Mouse (Mus musculus) midbrain, embryonic 10.5 days (tissue): ENCODE measurements at regions not wholly inside any gene's neighbourhood (a gene's known extent, or its start where the extent isn't known, plus 50 kb on each side); places are given as distances from the start of the nearest gene placed in this dataset.

Experiments
- DNase-seq: peaks from one replicate; pipeline ENCODE4 v3.0.0-alpha.2; 2017; ENCODE audit warnings: low spot score
- H3K27ac ChIP-seq: fragments of 300-500 bp; sonication (generic); replicated peaks from 2 replicates; pipeline ENCODE4 v1.5.1; 2016; ENCODE audit warnings: mild to moderate bottlenecking
- H3K27me3 ChIP-seq: fragments of 300-500 bp; sonication (generic); 2 replicates; pipeline ENCODE4 v1.6.1; 2016; ENCODE audit warnings: low read depth, mild to moderate bottlenecking; ENCODE audit not compliant: poor library complexity, severe bottlenecking
- H3K36me3 ChIP-seq: fragments of 300-500 bp; sonication (generic); 2 replicates; pipeline ENCODE4 v1.6.1; 2016; ENCODE audit warnings: mild to moderate bottlenecking, moderate library complexity
- H3K4me1 ChIP-seq: fragments of 300-500 bp; sonication (generic); 2 replicates; pipeline ENCODE4 v1.6.1; 2016
- H3K4me3 ChIP-seq: fragments of 300-500 bp; sonication (generic); 2 replicates; pipeline ENCODE4 v1.5.1; 2016; ENCODE audit warnings: mild to moderate bottlenecking, moderate library complexity
- H3K9me3 ChIP-seq: fragments of 300-500 bp; sonication (generic); replicated peaks from 2 replicates; pipeline ENCODE4 v1.6.1; 2016; ENCODE audit warnings: mild to moderate bottlenecking
- WGBS: fragments of 180-500 bp; shearing (Covaris S2); methylation state at CpG from one replicate; pipeline ENCODE4 v1.1.7; 2016; 5-methylcytosine and 5-hydroxymethylcytosine counted together

DNA sequence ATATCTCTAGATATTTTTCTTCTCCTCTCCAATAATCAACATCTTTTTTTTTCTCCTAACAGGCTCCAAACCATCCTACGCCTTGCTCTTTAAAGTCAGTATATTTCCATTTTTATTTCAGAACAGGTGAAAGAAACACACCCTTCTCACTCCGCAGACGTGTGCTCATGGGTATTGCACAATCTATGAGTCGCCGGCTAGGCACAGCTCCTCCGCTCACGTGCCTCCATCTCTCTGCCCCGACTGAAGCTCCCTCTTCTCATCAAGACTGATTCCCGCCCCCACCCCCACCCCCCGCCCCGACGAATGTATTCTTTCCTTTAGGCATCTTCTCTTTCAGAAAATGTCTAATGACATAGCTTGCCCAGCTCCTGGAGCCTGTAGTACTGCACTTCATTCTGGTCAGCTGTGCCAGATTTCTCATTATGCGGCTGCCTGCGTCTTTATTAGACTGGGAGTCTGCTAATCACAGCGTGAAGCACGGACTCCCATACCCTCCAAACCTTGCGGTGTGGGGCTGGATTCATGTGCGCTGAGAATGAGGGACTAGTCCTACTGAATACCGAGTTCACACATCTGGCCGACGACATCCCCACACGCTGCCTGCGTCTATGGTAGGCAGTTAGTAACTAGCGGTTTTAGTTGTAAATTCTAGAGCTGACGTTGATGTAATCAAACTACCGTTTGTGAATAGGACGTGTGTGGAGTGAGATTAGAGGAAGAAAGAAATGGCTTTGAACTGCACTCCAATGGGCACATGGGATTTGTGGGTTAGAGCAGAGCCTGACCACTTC is 327.9 kb downstream of the Adamts20 start:
- no peak overlapping the region for H3K27ac ChIP-seq
- no peak overlapping the region for H3K4me3 ChIP-seq
- H3K27me3 ChIP-seq = no peaks in the 10 kb centered on the region
- H3K9me3 ChIP-seq = peaks cover 6% of the 10 kb centered on the region
- 85% methylated on average over 27 of the region's 27 CpGs for WGBS
- no peaks in the 10 kb centered on the region for H3K36me3 ChIP-seq
- no peak for DNase-seq
- H3K4me1 ChIP-seq = no peaks in the 10 kb centered on the region

- H3K36me3 ChIP-seq = no peaks in the 10 kb centered on the region
- no peak overlapping the region for H3K4me3 ChIP-seq
- H3K4me1 ChIP-seq = no peaks in the 10 kb centered on the region
- no peak overlapping the region for H3K27ac ChIP-seq
- H3K27me3 ChIP-seq = no peaks in the 10 kb centered on the region
- no peaks in the 10 kb centered on the region for H3K9me3 ChIP-seq
- no peak for DNase-seq
- 90% methylated on average over 5 of the region's 5 CpGs for WGBS
Measured at GRCm38 (mm10) chr15:94112801-94113200, 352.4 kb downstream of the Adamts20 start.

DNA sequence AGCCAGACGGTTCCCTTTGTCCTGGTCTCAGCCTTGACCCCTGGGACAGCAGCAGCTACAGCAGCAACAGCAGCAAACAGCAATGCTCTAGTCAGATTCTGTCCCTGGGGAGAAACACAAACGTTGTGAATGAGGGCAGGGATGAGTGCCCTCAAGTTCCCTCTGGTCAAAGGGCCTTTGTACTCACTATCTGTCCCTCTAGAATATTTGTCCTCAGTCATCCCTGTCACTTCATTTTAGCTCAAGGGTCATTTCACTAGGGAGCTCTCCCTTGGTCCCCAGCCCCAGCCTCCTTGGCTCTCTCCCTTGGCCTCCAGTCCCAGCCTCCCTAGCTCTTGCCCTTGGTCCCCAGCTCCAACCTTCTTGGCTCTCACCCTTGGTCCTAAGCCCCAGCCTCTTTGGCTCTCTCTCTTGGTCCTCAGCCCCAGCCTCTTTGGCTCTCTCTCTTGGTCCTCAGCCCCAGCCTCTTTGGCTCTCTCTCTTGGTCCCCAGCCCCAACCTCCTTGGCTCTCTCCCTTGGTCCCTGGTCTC is 358.0 kb downstream of the Adamts20 start:
- no peaks in the 10 kb centered on the region for H3K9me3 ChIP-seq
- no peaks in the 10 kb centered on the region for H3K36me3 ChIP-seq
- DNase-seq = no peak
- no peaks in the 10 kb centered on the region for H3K4me1 ChIP-seq
- H3K27ac ChIP-seq = no peak overlapping the region
- 55% methylated on average over 2 of the region's 2 CpGs for WGBS
- no peak overlapping the region for H3K4me3 ChIP-seq
- no peaks in the 10 kb centered on the region for H3K27me3 ChIP-seq

- no peak overlapping the region for H3K27ac ChIP-seq
- no peaks in the 10 kb centered on the region for H3K27me3 ChIP-seq
- H3K36me3 ChIP-seq = no peaks in the 10 kb centered on the region
- 86% methylated on average over 5 of the region's 5 CpGs for WGBS
- no peak overlapping the region for H3K4me3 ChIP-seq
- no peak for DNase-seq
- H3K9me3 ChIP-seq = no peaks in the 10 kb centered on the region
- H3K4me1 ChIP-seq = no peaks in the 10 kb centered on the region
Measured at GRCm38 (mm10) chr15:94090644-94091043, 374.6 kb downstream of the Adamts20 start.

- no peak for DNase-seq
- no peaks in the 10 kb centered on the region for H3K27me3 ChIP-seq
- no peaks in the 10 kb centered on the region for H3K4me1 ChIP-seq
- no peak overlapping the region for H3K27ac ChIP-seq
- H3K36me3 ChIP-seq = no peaks in the 10 kb centered on the region
- no peak overlapping the region for H3K4me3 ChIP-seq
- 75% methylated on average over 6 of the region's 6 CpGs for WGBS
- no peaks in the 10 kb centered on the region for H3K9me3 ChIP-seq
Measured at GRCm38 (mm10) chr15:94089856-94090255, 375.4 kb downstream of the Adamts20 start.

DNA sequence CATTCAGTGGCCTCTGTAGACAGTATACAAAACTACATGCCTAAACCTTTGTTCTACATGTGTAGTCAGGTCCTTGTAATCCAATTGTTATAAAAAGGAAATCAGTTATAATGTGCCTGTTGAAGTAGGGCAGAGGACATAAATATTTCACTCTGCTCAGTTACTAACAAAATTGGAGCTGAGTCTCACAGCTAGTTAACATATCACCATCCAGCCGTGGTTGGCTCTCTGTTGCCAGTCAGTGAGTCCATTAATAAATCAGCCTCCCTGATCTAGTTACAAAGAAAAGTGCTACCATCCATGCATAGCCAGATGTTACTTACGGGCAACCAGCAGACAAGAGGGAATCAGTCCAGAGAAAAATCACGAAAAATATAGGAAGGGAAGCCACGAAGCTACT is 382.8 kb downstream of the Adamts20 start:
- H3K36me3 ChIP-seq = no peaks in the 10 kb centered on the region
- H3K9me3 ChIP-seq = no peaks in the 10 kb centered on the region
- no peak for DNase-seq
- WGBS = 91% methylated on average over 4 of the region's 4 CpGs
- H3K4me3 ChIP-seq = no peak overlapping the region
- H3K27me3 ChIP-seq = no peaks in the 10 kb centered on the region
- no peak overlapping the region for H3K27ac ChIP-seq
- H3K4me1 ChIP-seq = no peaks in the 10 kb centered on the region

GRCm38 (mm10) chr15:94077056-94077455 is 388.2 kb downstream of the Adamts20 start:
- H3K27me3 ChIP-seq = no peaks in the 10 kb centered on the region
- no peaks in the 10 kb centered on the region for H3K36me3 ChIP-seq
- no peaks in the 10 kb centered on the region for H3K9me3 ChIP-seq
- WGBS = 92% methylated on average over 6 of the region's 6 CpGs
- no peaks in the 10 kb centered on the region for H3K4me1 ChIP-seq
- DNase-seq = no peak
- H3K27ac ChIP-seq = no peak overlapping the region
- H3K4me3 ChIP-seq = no peak overlapping the region

- no peak for DNase-seq
- Histone ChIP-seq H3K4me1 (no peaks in the 10 kb centered on the region), H3K4me3 (no peak overlapping the region)
Measured at GRCm38 (mm10) chr15:94074161-94074950, 390.9 kb downstream of the Adamts20 start.

DNA sequence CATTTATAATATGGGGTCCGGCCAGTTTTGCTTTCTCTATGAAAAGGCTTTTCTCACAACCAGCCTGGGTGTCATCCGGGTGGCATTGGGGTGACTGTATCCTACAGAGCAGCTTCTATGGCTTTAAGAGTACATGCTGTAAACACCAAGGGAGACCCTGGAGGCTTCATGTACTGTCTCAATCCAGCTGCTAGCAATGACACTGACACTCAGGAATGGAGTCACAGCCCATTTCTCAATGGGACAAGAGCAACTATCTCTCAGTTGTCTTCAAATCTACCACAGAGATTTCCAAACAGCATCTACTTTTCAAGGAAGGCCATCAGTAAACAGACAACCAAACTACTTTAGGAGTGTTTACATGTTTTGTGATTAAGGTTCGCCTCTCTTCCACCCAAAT is 397.5 kb downstream of the Adamts20 start:
- 92% methylated on average over 3 of the region's 3 CpGs for WGBS
- H3K27me3 ChIP-seq = no peaks in the 10 kb centered on the region
- no peak overlapping the region for H3K27ac ChIP-seq
- H3K4me1 ChIP-seq = no peaks in the 10 kb centered on the region
- H3K4me3 ChIP-seq = no peak overlapping the region
- H3K9me3 ChIP-seq = no peaks in the 10 kb centered on the region
- DNase-seq = no peak
- no peaks in the 10 kb centered on the region for H3K36me3 ChIP-seq

More at GRCm38 (mm10) chr15:94074161-94074950, 390.9 kb downstream of the Adamts20 start:
- H3K27ac ChIP-seq = no peak overlapping the region
- H3K27me3 ChIP-seq = no peaks in the 10 kb centered on the region
- no peaks in the 10 kb centered on the region for H3K36me3 ChIP-seq
- H3K9me3 ChIP-seq = no peaks in the 10 kb centered on the region
- 89% methylated on average over 7 of the region's 7 CpGs for WGBS

DNA sequence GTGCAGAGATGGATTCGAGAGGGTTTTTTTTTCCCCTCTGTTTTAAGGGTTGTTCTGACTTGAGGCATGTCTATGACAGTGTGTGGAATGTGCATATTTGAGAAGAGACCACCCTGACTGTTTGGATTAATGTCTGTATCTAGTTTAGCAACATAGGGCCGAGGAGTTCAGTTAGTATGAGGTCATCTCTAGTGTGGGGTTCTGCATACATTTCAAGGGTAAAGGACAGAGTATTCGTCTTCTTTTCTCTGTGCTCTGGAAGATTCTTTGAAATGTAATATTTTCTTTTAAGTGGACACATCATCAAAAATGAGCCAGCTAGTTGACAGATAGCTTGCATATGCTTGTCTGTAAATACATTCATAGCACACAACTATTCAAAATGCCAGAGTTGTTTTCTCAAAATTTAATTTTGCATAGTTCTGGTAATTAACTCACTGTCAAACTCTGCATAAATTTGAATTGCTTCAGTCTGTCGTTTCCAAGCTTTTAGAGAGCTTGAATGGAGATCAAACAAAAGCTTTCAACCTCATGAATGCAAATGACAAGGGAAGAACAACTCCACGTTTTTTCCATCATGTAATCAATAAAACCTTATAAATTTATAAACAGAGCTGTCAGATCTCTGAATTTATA is 415.5 kb downstream of the Adamts20 start:
- H3K27me3 ChIP-seq = no peaks in the 10 kb centered on the region
- H3K27ac ChIP-seq = no peak overlapping the region
- H3K4me1 ChIP-seq = no peaks in the 10 kb centered on the region
- no peak for DNase-seq
- H3K9me3 ChIP-seq = no peaks in the 10 kb centered on the region; the same call in 1 of the 2 replicates
- no peaks in the 10 kb centered on the region for H3K36me3 ChIP-seq
- 75% methylated on average over 5 of the region's 5 CpGs for WGBS
- no peak overlapping the region for H3K4me3 ChIP-seq

DNA sequence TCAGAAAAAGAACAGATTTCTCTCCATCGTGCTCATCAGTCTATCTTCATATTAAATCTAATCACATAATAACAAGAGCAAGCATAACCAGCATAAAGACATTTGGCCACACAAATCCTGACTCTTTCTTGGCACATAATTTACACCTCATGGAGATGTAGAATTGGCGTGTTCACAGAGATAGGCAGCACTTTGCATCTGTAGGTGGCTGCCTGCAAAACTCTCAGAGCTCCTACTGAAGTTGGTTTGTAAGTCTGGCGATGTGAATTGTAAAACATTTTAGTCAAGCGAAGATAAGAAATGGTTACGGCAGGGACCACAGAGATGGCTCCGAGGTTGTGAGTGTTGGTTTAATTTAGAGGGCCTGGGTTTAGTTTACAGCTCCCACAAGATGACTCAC is 419.0 kb downstream of the Adamts20 start:
- H3K36me3 ChIP-seq = no peaks in the 10 kb centered on the region

GRCm38 (mm10) chr15:94045131-94045756 is 420.0 kb downstream of the Adamts20 start:
- DNase-seq = no peak
- H3K27ac ChIP-seq = no peak overlapping the region
- 90% methylated on average over 18 of the region's 18 CpGs for WGBS

More for the DNA sequence above, 419.0 kb downstream of the Adamts20 start:
- no peak overlapping the region for H3K27ac ChIP-seq
- no peaks in the 10 kb centered on the region for H3K27me3 ChIP-seq
- no peak overlapping the region for H3K4me3 ChIP-seq
- no peak for DNase-seq
- 92% methylated on average over 6 of the region's 6 CpGs for WGBS
- no peaks in the 10 kb centered on the region for H3K4me1 ChIP-seq
- H3K9me3 ChIP-seq = 0 out of 2 replicates have a peak, but pooled peaks cover 3% of the 10 kb centered on the region

More at GRCm38 (mm10) chr15:94045131-94045756, 420.0 kb downstream of the Adamts20 start:
- H3K36me3 ChIP-seq = no peaks in the 10 kb centered on the region
- H3K4me3 ChIP-seq = no peak overlapping the region
- H3K4me1 ChIP-seq = no peaks in the 10 kb centered on the region
- H3K27me3 ChIP-seq = no peaks in the 10 kb centered on the region
- H3K9me3 ChIP-seq = 0 out of 2 replicates have a peak, but pooled peaks cover 3% of the 10 kb centered on the region
